Mouse (Mus musculus): ENCODE results near the gene Lipo3. TPM values are rescaled to one million over a fixed set of nuclear protein-coding genes. Genes with fewer than 3 reads are reported as not detected.

Gene Lipo3
- polyA plus RNA-seq, 1 experiment from 2014 or later = 18.2 TPM

DNA sequence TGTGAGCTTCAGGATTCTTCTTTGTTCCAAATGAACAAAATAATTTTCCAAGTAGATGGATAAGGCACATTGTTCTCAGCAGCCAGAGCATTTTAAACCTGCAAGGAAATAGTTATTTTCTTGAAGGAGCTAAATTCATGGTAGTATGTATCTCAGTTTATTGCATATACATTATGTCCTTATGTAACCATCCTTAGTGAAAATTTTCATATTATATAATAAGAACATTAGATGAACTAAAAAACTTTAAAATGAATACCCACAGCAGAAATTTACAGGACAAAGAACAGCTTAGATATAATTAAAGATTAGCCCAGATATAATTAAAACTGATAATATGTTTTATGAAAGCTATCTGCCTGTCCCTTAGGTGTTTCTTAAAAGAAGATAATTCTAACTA is 244.1 kb downstream of the Lipo3 start, which contains the start of gene Lipo4:
Lipo4 (minus strand) TSS at position 101 of the 400 bp plus-strand sequence.
- Histone ChIP-seq H3K9ac (replicated peaks; ENCODE audit: low read depth) (no peak within 1 kb of the TSS), H3K4me2 (replicated peaks; ENCODE audit: low read depth, low read length) (no peak within 1 kb of the TSS), H3K4me3 (ENCODE audit: low read depth, low read length) (no peak within 1 kb of the TSS), H3K9me3 (ENCODE audit: low read length) (no peaks in the 10 kb centered on the region), H3K4me1 (ENCODE audit: insufficient read depth, low read depth, low read length) (no peaks in the 10 kb centered on the region), H3K27me3 (replicated peaks; ENCODE audit: insufficient read depth, low read length) (no peaks in the 10 kb centered on the region), H3K36me3 (ENCODE audit: insufficient read depth, low read length) (no peaks in the 10 kb centered on the region), H3K27ac (ENCODE audit: low read length) (no peak within 1 kb of the TSS)
- DNase-seq (ENCODE audit: low spot score) (no peak), ATAC-seq (no peak)
- TF ChIP-seq EP300 (IDR thresholded peaks at IDR 0.05) = no peak
- no peak for TF ChIP-seq CTCF (IDR thresholded peaks at IDR 0.05)

Small RNA genes within 50 kb of the gene (microRNA-seq; reads per million reads assigned to microRNA genes)
- gene Gm27440 = not detected

Other genes with a start within 250 kb of the Lipo3 start
- not detected in 2 replicates for gene Lipo4, start 244.2 kb downstream of the Lipo3 start, polyA plus RNA-seq (2015; fragmentation: Nextera tagmentation; extraction: Ambion mirVana)
- not detected in 2 replicates for gene Gm8978, start 136.7 kb downstream of the Lipo3 start, polyA plus RNA-seq (2015; fragmentation: Nextera tagmentation; extraction: Ambion mirVana)
- gene Lipo2, start 10.6 kb downstream of the Lipo3 start, polyA plus RNA-seq (2015; fragmentation: Nextera tagmentation; extraction: Ambion mirVana) = 0.14 and 0.16 TPM in 2 replicates
- not detected in 2 replicates for gene Lipo1, start 25.5 kb upstream of the Lipo3 start, polyA plus RNA-seq (2015; fragmentation: Nextera tagmentation; extraction: Ambion mirVana)
- gene Lipf, start 199.2 kb upstream of the Lipo3 start, polyA plus RNA-seq (2015; fragmentation: Nextera tagmentation; extraction: Ambion mirVana) = not detected in 2 replicates
- not detected in 2 replicates for gene Lipk, start 246.3 kb upstream of the Lipo3 start, polyA plus RNA-seq (2015; fragmentation: Nextera tagmentation; extraction: Ambion mirVana)

Data from lung, postnatal 0 days (tissue).